Mouse (Mus musculus): ENCODE data around the gene Syt11.
"Not testable (repeated sequence)": the region's sequence is repeated elsewhere in the genome, so short reads cannot be mapped to it uniquely, and the experiment has no call there.

Syt11 gene

GRCm38 (mm10) chr3:88774939-88775841, at the start of gene Syt11:
TSS of gene Syt11 (minus strand) at chr3:88775164.
- DNase-seq (ENCODE audit: extremely low spot score) = peak; percentile 61

- DNase-seq (ENCODE audit: extremely low spot score) = no peak
These were observed 29.1 kb upstream of the Syt11 start for GRCm38 (mm10) chr3:88803910-88804540.

- not testable (repeated sequence) for DNase-seq (ENCODE audit: extremely low spot score)
These were observed 22.5 kb upstream of the Syt11 start for GRCm38 (mm10) chr3:88797507-88797906.

- DNase-seq (ENCODE audit: extremely low spot score) = not testable (repeated sequence)
These were observed 13.1 kb upstream of the Syt11 start for GRCm38 (mm10) chr3:88788033-88788432.

- not testable (repeated sequence) for DNase-seq (ENCODE audit: extremely low spot score)
These were observed 11.8 kb upstream of the Syt11 start for GRCm38 (mm10) chr3:88786805-88787204.

- not testable (repeated sequence) for DNase-seq (ENCODE audit: extremely low spot score)
These were observed 11.4 kb upstream of the Syt11 start for GRCm38 (mm10) chr3:88786323-88786722.

- DNase-seq (ENCODE audit: extremely low spot score) = no peak
These were observed 9.9 kb upstream of the Syt11 start for GRCm38 (mm10) chr3:88784889-88785288.

GRCm38 (mm10) chr3:88773163-88773562, 1.8 kb downstream of the Syt11 start:
- DNase-seq (ENCODE audit: extremely low spot score) = not testable (repeated sequence)

GRCm38 (mm10) chr3:88772399-88772798, 2.6 kb downstream of the Syt11 start:
- DNase-seq (ENCODE audit: extremely low spot score) = peak; percentile 67

GRCm38 (mm10) chr3:88771941-88772280, 3.1 kb downstream of the Syt11 start:
- not testable (repeated sequence) for DNase-seq (ENCODE audit: extremely low spot score)

- peak; percentile 54 for DNase-seq (ENCODE audit: extremely low spot score)
These were observed 3.6 kb downstream of the Syt11 start for GRCm38 (mm10) chr3:88771189-88771940.

- DNase-seq (ENCODE audit: extremely low spot score) = no peak
These were observed 12.5 kb downstream of the Syt11 start for GRCm38 (mm10) chr3:88762401-88762831.

GRCm38 (mm10) chr3:88761619-88762018, 13.3 kb downstream of the Syt11 start:
- DNase-seq (ENCODE audit: extremely low spot score) = no peak

- DNase-seq (ENCODE audit: extremely low spot score) = peak; percentile 62
These were observed 16.9 kb downstream of the Syt11 start for GRCm38 (mm10) chr3:88758045-88758500.

- DNase-seq (ENCODE audit: extremely low spot score) = no peak
These were observed 18.7 kb downstream of the Syt11 start for GRCm38 (mm10) chr3:88756276-88756675.

- DNase-seq (ENCODE audit: extremely low spot score) = no peak
These were observed 19.4 kb downstream of the Syt11 start for GRCm38 (mm10) chr3:88755541-88755940.

GRCm38 (mm10) chr3:88754283-88754682, 20.7 kb downstream of the Syt11 start:
- DNase-seq (ENCODE audit: extremely low spot score) = no peak

GRCm38 (mm10) chr3:88746871-88747231, 28.1 kb downstream of the Syt11 start:
- no peak for DNase-seq (ENCODE audit: extremely low spot score)

GRCm38 (mm10) chr3:88746139-88746870, 28.7 kb downstream of the Syt11 start:
- no peak for DNase-seq (ENCODE audit: extremely low spot score)

- DNase-seq (ENCODE audit: extremely low spot score) = no peak
These were observed 29.4 kb downstream of the Syt11 start for GRCm38 (mm10) chr3:88745534-88745933.

- DNase-seq (ENCODE audit: extremely low spot score) = no peak
These were observed 34.8 kb downstream of the Syt11 start for GRCm38 (mm10) chr3:88740147-88740546.
